Mouse (Mus musculus) neural tube, embryonic 11.5 days (tissue): ENCODE data around the gene Slfn14. TPM values are rescaled to one million over a fixed set of nuclear protein-coding genes. Genes with fewer than 3 reads are reported as not detected.

ENCODE experiments used
- ATAC-seq: fragments of 200-750 bp; cut with Nextera tagmentation; 2 replicates; pipeline ENCODE4 v1.8.0; 2017; ENCODE audit warnings: moderate number of reproducible peaks, mild to moderate bottlenecking, moderate TSS enrichment, moderate library complexity; ENCODE audit not compliant: insufficient read depth, low FRiP score, low TSS enrichment
- DNase-seq: peaks from one replicate; pipeline ENCODE4 v3.0.0-alpha.2; 2015; ENCODE audit warnings: low spot score
- H3K27ac ChIP-seq: fragments of 300-500 bp; sonication (generic); 2 replicates; pipeline ENCODE4 v1.5.1; 2014; ENCODE audit warnings: low read depth, mild to moderate bottlenecking, low read length
- H3K27me3 ChIP-seq: fragments of 300-500 bp; sonication (generic); 2 replicates; pipeline ENCODE4 v1.6.1; 2014; ENCODE audit warnings: mild to moderate bottlenecking, low read length, mixed read lengths; ENCODE audit not compliant: control insufficient read depth, insufficient read depth
- H3K36me3 ChIP-seq: fragments of 300-500 bp; sonication (generic); 2 replicates; pipeline ENCODE4 v1.6.1; 2014; ENCODE audit warnings: mild to moderate bottlenecking, low read length, moderate library complexity, mixed read lengths; ENCODE audit not compliant: control insufficient read depth, insufficient read depth
- H3K4me1 ChIP-seq: fragments of 300-500 bp; sonication (generic); 2 replicates; pipeline ENCODE4 v1.6.1; 2014; ENCODE audit warnings: low read length, mixed read lengths; ENCODE audit not compliant: control insufficient read depth, insufficient read depth
- H3K4me2 ChIP-seq: fragments of 300-500 bp; sonication (generic); 2 replicates; pipeline ENCODE4 v1.6.1; 2014; ENCODE audit warnings: low read depth, mild to moderate bottlenecking, moderate library complexity
- H3K4me3 ChIP-seq: fragments of 300-500 bp; sonication (generic); 2 replicates; pipeline ENCODE4 v1.5.1; 2014; ENCODE audit warnings: low read depth, low read length
- H3K9ac ChIP-seq: fragments of 300-500 bp; sonication (generic); 2 replicates; pipeline ENCODE4 v1.6.1; 2014; ENCODE audit warnings: mild to moderate bottlenecking, low read length
- H3K9me3 ChIP-seq: fragments of 300-500 bp; sonication (generic); 2 replicates; pipeline ENCODE4 v1.6.1; 2016; ENCODE audit warnings: low read length; ENCODE audit not compliant: control insufficient read depth
- WGBS: fragments of 180-500 bp; shearing (Covaris S2); extraction: QIAGEN DNeasy Blood & Tissue Kit; methylation state at CpG from one replicate; pipeline ENCODE4 v1.1.7; 2014; 5-methylcytosine and 5-hydroxymethylcytosine counted together
- polyA plus RNA-seq: library from polyadenylated mRNA; unstranded; fragments of >200 nt; fragmentation: Nextera tagmentation; extraction: Ambion mirVana; gene quantifications from 2 replicates; pipeline ENCODE4 v1.2.1, GENCODE M21; 2014

The Slfn14 gene
- polyA plus RNA-seq, 1 experiment from 2014 or later = 0.82 TPM

DNA sequence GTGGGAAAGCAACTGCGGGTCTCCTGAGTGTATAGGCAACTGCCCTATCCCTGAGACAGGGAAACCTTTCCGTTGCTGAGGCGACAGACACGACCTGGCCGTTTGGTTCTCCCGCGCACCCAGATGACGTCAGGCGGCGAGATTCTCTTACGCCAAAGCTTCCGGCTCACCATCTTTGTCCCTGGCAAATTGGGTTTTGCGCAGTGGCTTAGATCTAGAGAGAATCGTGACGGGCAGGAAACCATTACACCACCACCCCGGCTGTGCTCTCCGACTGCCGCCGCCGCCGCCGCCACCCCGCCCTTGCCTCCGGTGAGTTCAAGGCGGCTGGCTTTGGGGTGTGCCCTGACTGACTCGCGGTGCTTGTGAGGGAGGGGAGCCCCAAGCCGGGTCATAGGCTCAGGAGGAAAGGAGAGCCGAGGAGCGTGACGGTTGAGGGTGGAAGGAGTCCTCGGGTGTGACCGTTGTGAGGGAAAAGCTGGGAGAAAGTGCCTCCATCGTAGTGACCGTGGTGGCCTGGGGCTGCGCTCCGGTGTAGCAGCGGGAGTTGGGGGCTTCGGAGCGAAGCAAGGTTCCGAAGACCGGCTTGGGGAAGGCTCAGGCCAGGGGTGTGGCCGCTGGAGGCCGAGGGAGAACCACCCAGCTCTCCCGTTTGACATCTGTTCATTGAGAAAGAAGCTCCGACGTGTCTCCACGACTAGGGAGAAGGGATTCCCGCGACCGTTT, 16.2 kb upstream of the Slfn14 start, which contains the start of gene Pex12:
Gene Pex12, minus strand, starts transcription at position 61 of the 726 bp plus-strand sequence.
- Histone ChIP-seq H3K9me3 (no peaks in the 10 kb centered on the region), H3K27me3 (no peaks in the 10 kb centered on the region), H3K36me3 (no peaks in the 10 kb centered on the region), H3K9ac (peak within 1 kb of the TSS; percentile 93), H3K4me3 (peak within 1 kb of the TSS; percentile 93), H3K27ac (peak within 1 kb of the TSS; percentile 94), H3K4me1 (peaks cover 16% of the 10 kb centered on the region), H3K4me2 (peak within 1 kb of the TSS; percentile 76)
- ATAC-seq (peak; percentile 69), DNase-seq (peak; percentile 97)
- WGBS = under 1% methylated on average over 51 of the region's 51 CpGs

DNA sequence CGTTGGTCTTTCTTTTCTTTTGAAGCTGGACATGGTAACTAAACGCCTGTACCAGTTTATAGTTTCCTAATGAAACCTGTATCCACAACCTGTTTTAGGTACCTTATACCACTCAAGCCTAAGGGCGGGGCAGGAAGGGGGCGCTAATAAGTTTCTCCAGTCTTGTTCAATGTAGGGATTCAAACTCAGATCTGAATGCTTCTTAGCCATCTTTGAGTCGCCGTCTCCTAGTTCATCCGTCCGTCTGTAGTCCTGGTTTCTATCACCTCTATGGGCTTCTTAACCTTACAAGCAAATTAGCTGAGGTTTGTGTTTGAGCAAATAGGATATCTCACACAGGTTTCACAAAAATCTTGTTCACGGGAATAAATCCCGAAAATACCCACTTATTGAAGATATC, 15.6 kb upstream of the Slfn14 start:
- no peaks in the 10 kb centered on the region for H3K27me3 ChIP-seq
- no peaks in the 10 kb centered on the region for H3K36me3 ChIP-seq
- peak overlapping the region; percentile 93 for H3K4me3 ChIP-seq
- no peaks in the 10 kb centered on the region for H3K9me3 ChIP-seq
- 9% methylated on average over 10 of the region's 10 CpGs for WGBS
- H3K27ac ChIP-seq = peak overlapping the region; percentile 94; the same call in 1 of the 2 replicates
- H3K4me2 ChIP-seq = peak overlapping the region; percentile 76
- peaks cover 19% of the 10 kb centered on the region for H3K4me1 ChIP-seq
- ATAC-seq (no peak), DNase-seq (no peak)
- H3K9ac ChIP-seq = peak overlapping the region; percentile 93

DNA sequence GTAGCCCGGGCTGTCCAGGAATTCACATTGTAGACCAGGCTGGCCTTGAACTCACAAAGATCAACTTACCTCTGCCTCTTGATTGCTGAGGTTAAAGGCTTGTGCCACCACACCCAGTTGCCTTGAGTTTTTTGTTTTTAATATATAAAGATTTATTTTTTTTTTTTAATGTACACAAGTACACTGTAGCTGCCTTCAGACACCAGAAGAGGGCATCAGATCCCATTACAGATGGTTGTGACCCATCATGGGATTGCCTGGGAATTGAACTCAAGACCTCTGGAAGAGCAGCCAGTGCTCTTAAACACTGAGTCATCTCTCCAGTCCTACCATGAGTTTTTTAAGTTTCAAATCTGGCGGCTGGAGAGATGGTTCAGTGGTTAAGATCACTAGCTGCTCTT, 14.9 kb upstream of the Slfn14 start:
- Histone ChIP-seq H3K9me3 (no peaks in the 10 kb centered on the region), H3K27me3 (no peaks in the 10 kb centered on the region), H3K9ac (no peak overlapping the region), H3K4me3 (no peak overlapping the region), H3K27ac (no peak overlapping the region), H3K36me3 (no peaks in the 10 kb centered on the region), H3K4me1 (peaks cover 19% of the 10 kb centered on the region), H3K4me2 (no peak overlapping the region)
- 70% methylated on average over 2 of the region's 2 CpGs for WGBS
- ATAC-seq (no peak), DNase-seq (no peak)

DNA sequence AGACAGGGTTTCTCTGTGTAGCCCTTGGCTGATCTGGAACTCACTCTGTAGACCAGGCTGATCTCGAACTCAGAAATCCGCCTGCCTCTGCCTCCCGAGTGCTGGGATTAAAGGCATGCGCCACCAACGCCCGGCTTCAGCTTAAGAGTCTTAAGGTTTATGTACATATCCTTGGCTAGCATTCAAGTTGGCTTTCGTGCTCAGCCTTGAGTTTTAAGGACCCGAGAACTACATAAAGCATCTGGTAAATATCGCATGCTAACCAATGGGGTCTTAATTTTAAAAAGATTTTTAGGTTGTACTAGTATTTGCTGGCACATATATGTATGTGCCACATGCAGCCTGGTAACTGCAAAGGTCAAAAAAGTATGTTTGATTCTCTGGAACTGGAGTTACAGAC, 13.2 kb upstream of the Slfn14 start:
- ATAC-seq (no peak), DNase-seq (no peak)
- H3K27ac ChIP-seq = no peak overlapping the region
- 95% methylated on average over 9 of the region's 9 CpGs for WGBS
- H3K4me3 ChIP-seq = no peak overlapping the region
- H3K9ac ChIP-seq = no peak overlapping the region
- no peaks in the 10 kb centered on the region; the same call in 1 of the 2 replicates for H3K36me3 ChIP-seq
- H3K4me1 ChIP-seq = peaks cover 19% of the 10 kb centered on the region
- H3K9me3 ChIP-seq = no peaks in the 10 kb centered on the region
- no peaks in the 10 kb centered on the region for H3K27me3 ChIP-seq
- no peak overlapping the region for H3K4me2 ChIP-seq

DNA sequence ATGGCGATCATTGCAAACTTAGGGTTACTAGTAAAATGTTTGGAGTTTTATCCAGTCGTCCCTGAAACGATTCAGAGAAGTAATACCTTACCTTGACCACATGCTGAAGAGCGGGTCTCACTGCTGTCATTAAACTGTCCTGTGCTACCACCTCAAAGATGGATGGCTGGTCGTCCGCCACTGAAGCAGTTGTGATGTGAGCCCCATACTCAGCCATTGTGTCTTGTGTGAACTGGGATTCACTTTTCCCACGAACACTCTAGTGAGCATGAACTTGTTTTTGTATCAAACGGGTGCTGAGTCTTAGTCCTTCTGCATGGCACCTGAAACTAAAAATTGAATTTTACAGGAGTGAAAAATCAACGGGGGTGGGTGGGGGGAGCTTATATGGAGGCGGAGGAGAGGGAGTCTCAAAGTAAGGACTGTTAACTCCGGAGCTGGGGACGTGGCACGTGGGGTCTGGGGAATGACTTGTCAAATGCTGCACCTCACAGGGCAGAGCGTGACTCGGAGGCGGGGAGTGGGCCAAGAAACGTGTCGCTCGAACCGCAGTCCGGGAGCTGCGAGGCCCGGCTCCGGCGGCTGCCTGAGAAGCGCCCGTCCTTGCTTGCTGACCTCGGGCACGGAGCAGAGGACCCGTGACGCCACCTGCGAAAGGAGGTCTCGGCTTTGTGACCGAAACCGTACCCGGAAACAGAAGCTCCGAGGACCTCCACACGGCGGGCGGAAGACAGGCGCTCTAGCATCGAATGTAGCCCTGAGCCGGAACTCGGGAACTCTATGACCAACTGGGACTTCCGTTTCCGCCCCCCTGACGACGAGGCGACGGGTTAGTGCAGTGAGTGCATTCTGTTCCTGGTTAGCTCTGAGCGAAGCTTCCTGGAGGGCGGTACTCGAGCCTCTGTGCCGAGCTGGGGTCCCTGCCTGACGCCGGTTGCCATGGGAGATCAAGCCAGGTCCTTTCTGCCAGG, 12.0 kb upstream of the Slfn14 start, which contains the start of gene Ap2b1:
Gene Ap2b1, plus strand, starts transcription at position 800 of the 971 bp plus-strand sequence.
- Histone ChIP-seq H3K9me3 (no peaks in the 10 kb centered on the region), H3K27ac (peak within 1 kb of the TSS; percentile 80), H3K4me1 (peaks cover 11% of the 10 kb centered on the region; the same call in 1 of the 2 replicates), H3K27me3 (no peaks in the 10 kb centered on the region), H3K9ac (peak within 1 kb of the TSS; percentile 80), H3K36me3 (no peaks in the 10 kb centered on the region; the same call in 1 of the 2 replicates), H3K4me3 (peak within 1 kb of the TSS; percentile 73), H3K4me2 (peak within 1 kb of the TSS; percentile 80)
- DNase-seq (peak; percentile 93), ATAC-seq (peak; percentile 82)
- 2% methylated on average over 56 of the region's 56 CpGs for WGBS

DNA sequence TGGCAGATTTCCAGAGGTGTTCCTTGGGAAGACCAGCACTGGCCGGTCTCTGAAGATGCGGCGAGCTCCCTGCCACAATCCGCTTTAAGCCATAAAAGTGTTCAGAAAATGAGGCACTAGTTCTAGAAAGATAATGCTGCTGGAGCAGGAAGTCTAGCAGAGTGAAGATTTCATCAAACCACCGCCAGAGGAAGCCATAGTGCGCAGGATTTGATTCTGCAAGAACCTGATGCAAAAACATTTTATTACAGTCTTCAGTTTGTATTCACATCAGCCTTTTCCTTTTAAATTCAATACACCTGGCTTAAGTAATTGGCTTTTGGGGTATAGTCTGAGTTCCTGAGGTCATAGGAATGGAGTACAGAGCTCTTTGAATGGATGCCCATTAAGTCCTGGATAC, 11.3 kb upstream of the Slfn14 start:
- 69% methylated on average over 6 of the region's 6 CpGs for WGBS
- H3K36me3 ChIP-seq = no peaks in the 10 kb centered on the region; the same call in 1 of the 2 replicates
- no peaks in the 10 kb centered on the region for H3K9me3 ChIP-seq
- H3K27me3 ChIP-seq = no peaks in the 10 kb centered on the region
- H3K4me1 ChIP-seq = peaks cover 11% of the 10 kb centered on the region
- H3K27ac ChIP-seq = no peak overlapping the region
- DNase-seq = no peak
- H3K9ac ChIP-seq = no peak overlapping the region
- H3K4me2 ChIP-seq = peak overlapping the region; percentile 80
- peak overlapping the region; percentile 73; the same call in 1 of the 2 replicates for H3K4me3 ChIP-seq
- ATAC-seq = no peak

DNA sequence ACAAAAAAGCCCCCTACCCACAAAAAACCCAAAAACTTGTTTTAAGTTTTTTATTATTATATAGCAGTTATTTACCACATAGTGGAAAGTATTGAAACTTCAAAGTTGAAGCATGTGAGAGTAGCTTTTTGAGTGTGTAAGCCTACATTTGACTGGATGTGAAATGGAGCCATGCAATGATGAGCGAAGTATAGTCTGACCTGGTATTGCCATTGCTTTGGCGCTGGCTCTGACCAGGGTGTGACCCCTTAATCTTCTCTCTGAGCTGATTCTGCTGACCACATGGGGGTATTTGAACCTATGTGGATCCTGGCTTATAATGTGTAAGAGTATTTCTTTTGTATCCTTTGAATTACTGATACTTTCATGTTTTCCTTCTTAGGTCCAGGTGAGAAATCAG, 7.6 kb upstream of the Slfn14 start:
- H3K9ac ChIP-seq = no peak overlapping the region
- WGBS = 97% methylated on average over 2 of the region's 2 CpGs
- no peak overlapping the region for H3K4me3 ChIP-seq
- no peaks in the 10 kb centered on the region; the same call in 1 of the 2 replicates for H3K36me3 ChIP-seq
- ATAC-seq = no peak
- H3K27ac ChIP-seq = no peak overlapping the region
- no peaks in the 10 kb centered on the region for H3K9me3 ChIP-seq
- no peak overlapping the region for H3K4me2 ChIP-seq
- H3K27me3 ChIP-seq = no peaks in the 10 kb centered on the region
- peaks cover 17% of the 10 kb centered on the region for H3K4me1 ChIP-seq
- DNase-seq = no peak

DNA sequence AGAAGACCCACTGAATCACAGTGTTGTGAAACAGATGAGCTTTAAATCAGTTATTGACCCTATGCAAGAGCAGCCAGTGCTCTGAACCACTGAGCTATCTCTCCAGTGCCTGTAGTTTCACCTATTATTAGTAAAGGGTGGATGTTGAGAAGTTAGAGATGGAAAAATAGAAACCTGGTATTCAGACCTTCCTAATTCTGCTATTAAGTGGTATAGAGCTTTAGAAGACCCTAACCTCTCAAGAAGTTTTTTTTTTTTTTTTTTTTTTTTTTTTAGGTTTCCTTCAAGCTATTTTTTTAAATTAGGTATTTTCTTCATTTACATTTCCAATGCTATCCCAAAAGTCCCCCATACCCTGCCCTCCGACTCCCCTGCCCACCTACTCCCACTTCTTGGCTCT, 6.7 kb upstream of the Slfn14 start:
- ATAC-seq = no peak
- no peaks in the 10 kb centered on the region for H3K9me3 ChIP-seq
- H3K9ac ChIP-seq = no peak overlapping the region
- WGBS = 84% methylated on average over 1 of the region's 1 CpGs
- no peaks in the 10 kb centered on the region; the same call in 1 of the 2 replicates for H3K36me3 ChIP-seq
- H3K4me3 ChIP-seq = peak overlapping the region; percentile 56
- H3K27ac ChIP-seq = no peak overlapping the region
- no peak for DNase-seq
- no peaks in the 10 kb centered on the region for H3K27me3 ChIP-seq
- H3K4me2 ChIP-seq = peak overlapping the region; percentile 57
- peaks cover 16% of the 10 kb centered on the region for H3K4me1 ChIP-seq
